Mouse (Mus musculus): ENCODE results near the gene Gramd4. TPM values are rescaled to one million over a fixed set of nuclear protein-coding genes. Genes with fewer than 3 reads are reported as not detected.
A peak's percentile ranks its signal among the peaks of the same experiment; 100 is the strongest.
"Not testable (repeated sequence)": the region's sequence is repeated elsewhere in the genome, so short reads cannot be mapped to it uniquely, and the experiment has no call there.

The Gramd4 gene
- total RNA-seq, 2 experiments from 2014 or later = 30.4 to 34.7 TPM

DNA sequence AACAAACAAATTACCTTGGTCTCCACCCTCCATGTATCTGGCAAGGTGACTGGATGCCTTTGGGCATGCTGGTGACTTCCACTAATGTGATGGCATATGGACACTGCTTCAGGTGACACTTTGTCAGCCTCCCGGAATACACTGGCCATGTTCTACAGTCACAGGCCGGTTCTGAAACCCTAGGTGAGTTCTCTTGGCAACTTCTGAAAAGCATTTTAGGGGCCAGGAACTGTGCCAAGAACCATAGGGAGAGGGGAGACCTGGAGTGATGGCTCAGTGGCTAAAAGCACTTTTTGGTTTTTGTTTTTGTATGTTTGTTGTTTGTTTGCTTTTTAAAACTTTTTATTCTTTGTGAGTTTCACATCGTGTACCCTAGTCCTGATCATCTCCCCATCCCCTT lies 8.0 kb upstream of the Gramd4 start:
- intact Hi-C loops (cut with DNase I) = no loop called here
- no peak for DNase-seq (ENCODE audit: low spot score)

DNA sequence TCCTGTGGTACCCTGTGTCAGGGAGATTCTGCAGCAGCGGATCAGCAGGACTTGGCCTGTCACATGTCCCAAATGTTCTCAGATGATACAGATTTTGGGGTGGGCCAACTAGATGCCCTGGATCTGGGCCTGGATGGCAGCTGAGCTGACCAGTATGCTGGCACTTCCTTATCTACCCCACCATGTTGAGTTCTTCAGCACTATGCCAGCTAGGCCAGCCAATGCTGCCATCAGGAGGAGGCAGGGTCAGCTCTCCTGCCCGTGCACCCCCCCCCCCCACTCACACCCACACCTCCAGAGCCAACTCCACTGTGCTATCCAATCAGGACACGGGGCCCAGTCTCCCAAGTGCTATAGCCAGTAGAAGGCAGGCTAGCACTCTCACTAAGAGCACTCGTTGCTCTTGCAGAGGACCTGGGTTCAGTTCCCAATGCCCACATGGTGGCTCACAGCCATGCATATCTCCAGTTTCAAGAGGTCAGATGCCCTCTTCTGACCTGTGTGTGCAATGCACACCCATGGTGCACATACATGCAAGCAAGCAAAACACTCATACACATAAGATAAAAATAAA lies 7.2 kb upstream of the Gramd4 start:
- intact Hi-C loops (cut with DNase I) = loop anchor here (10.0 kb wide), 1 partner anchor 185 kb away; no protein-coding TSS in a partner anchor
- no peak for DNase-seq (ENCODE audit: low spot score)

DNA sequence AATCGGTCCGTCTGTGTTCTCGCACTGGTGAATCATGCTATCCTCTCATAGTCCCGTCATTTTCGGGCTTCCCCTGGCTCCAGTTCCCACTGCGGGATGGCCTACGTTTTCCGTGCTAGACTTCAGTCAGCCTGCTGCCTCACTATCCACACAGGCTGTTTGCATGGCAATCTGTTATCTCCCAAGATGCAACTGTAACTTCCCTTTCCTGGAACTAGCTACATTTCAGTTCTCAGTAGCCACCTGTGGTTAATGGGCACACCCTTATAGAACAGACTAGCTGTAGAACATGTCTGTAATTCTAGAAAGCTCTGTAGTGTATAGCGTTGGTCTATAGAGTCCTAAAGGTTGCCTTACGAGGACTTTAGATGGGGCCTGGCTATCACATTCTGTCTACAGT lies 6.3 kb upstream of the Gramd4 start:
- intact Hi-C loops (cut with DNase I) = loop anchor here (10.0 kb wide), 1 partner anchor 184 kb away; no protein-coding TSS in a partner anchor
- DNase-seq (ENCODE audit: low spot score) = no peak

DNA sequence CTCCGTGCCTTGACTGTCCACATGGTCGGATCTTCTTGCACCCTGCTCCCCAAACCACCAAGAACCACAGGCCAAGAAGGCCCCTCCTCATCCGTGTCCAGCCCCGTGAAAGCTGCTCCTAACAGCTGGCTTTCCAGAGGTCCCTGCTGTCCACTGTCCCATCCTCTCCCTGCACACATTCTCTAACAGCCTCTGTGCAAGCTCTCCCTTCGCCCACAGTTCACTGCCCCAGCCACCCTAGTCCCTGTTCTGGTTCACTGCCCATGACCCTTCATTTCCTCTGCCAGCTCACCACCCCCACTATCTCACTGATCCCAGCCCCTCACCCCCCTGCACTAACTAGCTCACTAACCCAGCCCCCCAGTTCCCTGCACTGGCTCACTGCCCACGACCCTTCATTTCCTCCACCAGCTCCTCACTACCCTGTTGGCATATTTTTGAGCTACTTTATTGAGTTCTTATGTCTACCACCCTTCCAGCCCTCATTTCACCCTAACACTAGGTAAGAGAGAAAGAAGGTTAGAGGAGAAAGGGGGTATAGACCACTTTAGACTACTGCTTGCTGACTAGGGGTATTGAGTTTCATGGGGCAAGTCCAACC lies 5.5 kb upstream of the Gramd4 start:
- intact Hi-C loops (cut with DNase I) = loop anchor here (10.0 kb wide), 1 partner anchor 183 kb away; no protein-coding TSS in a partner anchor
- DNase-seq (ENCODE audit: low spot score) = no peak

DNA sequence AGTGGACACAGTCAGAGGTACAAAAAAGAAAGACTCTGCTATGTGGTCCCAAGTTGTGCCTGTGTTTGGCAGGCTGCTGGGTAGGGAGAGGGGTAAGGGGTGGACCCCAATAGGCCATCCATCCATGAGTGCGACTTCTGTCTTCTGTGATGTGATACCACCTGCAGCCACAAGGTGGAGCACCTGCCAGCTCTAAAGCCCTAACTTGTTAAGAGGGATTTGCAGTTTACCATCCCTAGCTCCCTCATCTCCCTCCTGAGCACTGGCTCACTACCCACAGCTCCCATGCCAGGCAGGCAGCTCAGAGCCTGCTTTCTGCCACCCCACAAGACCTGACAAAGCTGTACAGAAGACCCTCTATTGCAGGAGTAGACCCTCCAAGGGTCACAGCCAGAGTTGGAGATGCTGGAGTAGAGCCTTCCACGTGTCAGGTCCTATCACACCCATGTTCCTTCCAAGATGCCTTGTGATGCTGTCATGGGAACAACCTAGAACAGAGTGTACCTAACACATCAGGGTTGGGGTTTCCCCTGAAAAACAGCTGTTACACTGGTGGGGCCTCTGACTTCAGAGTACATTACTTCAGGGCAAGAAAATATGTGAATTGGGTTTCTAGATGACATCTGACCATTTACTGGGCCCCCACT lies 3.5 kb upstream of the Gramd4 start:
- peak; percentile 58 for DNase-seq (ENCODE audit: low spot score)
- intact Hi-C loops (cut with DNase I) = loop anchor here (1.0 to 10.0 kb wide), 4 partner anchors 37 to 181 kb away; no protein-coding TSS in a partner anchor

DNA sequence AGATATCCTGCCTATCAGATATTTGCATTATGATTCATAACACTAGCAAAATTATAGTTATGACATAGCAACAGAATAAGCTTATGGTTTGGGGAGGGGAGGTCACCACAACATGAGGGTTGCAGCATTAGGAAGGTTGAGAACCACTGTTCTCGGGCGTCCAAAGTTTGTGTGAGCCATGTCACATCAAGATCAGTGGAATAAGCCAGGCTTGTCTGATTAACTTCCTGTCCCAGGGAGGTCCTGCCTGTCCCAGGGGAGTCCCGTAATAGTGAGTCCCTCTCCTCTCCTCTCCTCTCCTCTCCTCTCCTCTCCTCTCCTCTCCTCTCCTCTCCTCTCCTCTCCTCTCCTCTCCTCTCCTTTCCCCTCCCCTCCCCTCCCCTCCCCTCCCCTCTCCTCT lies 2.6 kb upstream of the Gramd4 start:
- DNase-seq (ENCODE audit: low spot score) = not testable (repeated sequence)
- intact Hi-C loops (cut with DNase I) = loop anchor here (1.0 to 10.0 kb wide), 4 partner anchors 36 to 180 kb away; no protein-coding TSS in a partner anchor

DNA sequence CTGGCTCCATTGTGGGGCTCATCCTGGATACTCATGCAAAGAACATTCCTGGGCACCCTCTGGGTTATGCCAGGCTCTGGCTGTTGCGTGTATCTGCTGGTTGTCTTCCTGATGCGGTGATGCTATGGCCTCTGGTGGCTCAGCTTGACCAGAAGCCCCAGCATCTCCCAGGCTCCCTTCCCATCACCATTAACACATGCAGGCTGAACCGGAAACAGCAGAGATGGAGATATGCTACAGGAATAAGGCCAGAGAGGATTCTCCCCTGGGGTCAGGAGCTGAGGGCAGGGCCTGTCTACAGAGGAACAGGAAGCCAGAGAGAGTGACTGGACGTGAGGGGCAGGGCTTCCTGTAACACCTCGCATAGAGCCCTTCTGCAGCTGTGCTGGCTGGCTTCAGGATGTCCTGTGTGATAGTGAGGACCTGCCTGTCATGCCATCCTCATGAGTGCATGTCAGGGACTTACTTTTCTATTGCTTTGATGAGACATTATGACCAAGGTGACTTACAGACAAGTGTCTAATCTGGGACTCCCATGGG lies 1.2 kb upstream of the Gramd4 start:
- intact Hi-C loops (cut with DNase I) = loop anchor here (10.0 kb wide), 1 partner anchor 179 kb away; no protein-coding TSS in a partner anchor
- no peak for DNase-seq (ENCODE audit: low spot score)

DNA sequence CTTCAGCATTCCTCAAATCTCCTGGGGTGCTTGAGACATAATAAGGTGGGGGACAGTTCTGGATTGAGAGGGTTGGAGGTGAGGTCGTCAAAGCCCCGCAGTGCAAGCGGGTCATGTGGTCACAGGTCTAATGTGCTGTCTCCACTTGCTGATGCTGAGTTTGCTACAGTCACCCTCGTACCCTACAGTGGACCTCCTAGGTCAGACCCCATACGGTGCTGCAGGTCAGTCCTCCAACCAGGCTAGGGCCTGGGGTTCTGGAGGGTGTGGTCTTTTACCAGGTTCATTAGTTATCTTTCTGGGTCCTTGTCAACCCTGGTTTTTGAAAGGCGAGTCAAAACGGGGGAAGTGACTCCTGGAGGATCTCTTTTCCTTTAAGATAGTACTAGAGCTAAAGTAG lies 413 bp downstream of the Gramd4 start:
- intact Hi-C loops (cut with DNase I) = loop anchor here (10.0 kb wide), 1 partner anchor 177 kb away; no protein-coding TSS in a partner anchor
- no peak for DNase-seq (ENCODE audit: low spot score)

DNA sequence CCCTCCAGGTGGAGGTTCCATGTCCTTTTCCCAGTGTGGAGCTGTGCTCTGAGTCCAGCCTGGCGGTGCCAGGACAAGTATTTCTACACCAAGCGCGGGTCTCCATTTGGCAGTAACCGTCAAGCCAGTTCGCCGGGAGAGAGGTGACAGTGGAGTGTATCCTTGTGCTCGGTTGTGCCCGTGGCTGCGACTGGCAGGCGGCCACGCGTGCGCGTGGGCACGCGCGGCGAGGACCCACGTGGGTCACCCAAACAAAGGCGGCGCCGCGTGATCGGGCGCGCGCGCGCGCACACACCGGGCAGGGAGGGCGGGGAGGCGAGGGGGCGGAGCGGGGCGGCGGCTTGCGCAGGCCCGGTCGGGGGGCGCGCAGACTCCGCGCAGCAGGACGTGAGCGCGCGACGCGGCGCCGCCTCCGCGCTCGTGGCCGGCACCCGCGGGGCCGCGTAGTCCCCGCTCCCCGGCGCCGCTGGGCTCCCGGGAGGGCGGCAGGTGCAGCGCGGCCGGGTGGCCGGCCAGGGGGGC lies 960 bp downstream of the Gramd4 start:
- intact Hi-C loops (cut with DNase I) = loop anchor here (10.0 kb wide), 1 partner anchor 176 kb away; no protein-coding TSS in a partner anchor
- DNase-seq (ENCODE audit: low spot score) = peak; percentile 70

DNA sequence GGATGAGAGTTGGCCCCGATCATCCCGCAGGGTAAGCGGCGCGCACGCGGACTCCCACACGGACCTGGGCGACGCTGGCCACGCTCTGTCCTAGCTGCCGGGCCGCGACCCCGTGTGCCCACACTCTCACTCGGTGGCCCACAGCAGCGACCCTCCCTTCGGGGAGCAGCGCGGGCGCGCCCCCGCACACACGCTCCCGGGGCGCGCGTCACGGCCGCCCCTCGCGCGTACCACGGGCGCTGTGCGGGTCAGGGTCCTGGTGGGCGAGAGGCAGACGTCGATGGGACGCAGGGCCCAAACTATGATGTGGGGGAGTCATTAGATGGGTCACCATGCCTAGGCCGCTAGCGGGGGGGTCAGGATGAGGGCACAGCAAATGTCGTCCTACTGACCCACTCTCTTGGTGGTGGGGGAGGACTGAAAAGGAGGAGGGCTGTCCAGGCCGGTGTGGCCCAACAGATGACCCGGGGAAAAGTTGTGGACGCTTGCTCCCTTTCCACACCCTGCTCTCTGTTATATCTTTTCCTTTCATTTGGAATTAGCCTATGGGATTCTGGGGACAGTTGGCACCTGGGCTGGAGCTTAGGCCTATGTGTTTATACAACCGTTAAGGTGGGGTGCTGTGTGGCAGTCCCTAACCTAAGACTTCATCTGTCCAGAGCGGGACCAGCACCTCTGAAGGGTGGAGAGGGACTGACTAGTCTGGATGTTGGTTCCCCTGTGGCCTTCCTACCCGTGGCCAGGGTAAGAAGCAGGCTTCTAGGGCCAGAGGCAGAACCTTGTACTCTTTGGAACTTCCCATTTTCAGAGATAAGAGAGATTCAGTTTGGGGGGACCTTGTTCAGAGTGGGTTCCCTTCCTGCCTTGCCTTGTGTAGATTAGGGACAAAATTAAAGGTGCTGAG lies 1.7 kb downstream of the Gramd4 start:
- DNase-seq (ENCODE audit: low spot score) = no peak
- intact Hi-C loops (cut with DNase I) = loop anchor here (10.0 kb wide), 1 partner anchor 176 kb away; no protein-coding TSS in a partner anchor

DNA sequence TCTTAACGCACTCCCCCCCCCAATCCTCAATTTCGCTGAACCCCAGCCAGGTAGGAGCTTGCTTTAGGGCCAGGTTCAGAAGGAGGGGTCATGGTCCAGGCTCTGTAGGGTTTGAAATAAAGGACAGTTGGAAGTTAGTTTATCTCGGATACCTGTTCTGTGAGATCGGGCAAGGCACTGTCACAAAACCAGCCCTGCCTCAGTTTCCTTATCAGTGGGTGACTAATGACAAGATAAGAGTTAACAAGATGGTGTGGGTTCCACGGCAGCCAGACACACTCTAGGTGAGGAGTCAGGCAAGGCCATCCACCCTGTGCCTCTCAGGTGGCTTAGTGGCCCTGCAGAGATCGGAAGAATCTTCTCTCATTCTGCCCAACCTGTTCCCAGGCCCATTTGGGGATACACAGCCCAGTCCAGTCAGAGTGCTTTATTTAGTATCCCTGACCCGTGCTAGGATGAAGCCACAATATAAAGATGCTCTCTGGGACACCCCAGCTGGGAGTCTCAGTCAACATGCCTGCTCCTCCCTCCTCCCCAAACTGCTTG lies 2.4 kb downstream of the Gramd4 start:
- intact Hi-C loops (cut with DNase I) = loop anchor here (10.0 kb wide), 1 partner anchor 175 kb away; no protein-coding TSS in a partner anchor
- DNase-seq (ENCODE audit: low spot score) = no peak

DNA sequence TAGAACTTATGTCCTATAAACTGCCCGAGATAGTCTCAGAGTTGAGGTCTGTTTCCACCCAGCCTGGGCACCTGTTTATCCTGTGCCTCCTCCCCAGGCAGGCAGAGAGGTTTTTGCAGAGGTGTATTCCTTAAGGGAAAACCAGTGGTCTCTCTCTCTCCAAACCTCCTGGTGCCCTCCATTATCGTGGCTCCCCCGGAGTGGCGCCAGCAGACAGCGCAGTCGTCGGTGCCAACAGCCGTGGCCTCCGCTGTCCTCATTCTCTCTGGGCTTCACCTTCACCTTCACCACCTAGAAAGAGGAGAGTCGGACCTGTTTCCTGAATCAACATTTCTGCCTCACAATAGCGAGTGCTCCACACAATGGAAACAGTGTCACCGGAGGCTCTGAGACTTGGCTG lies 3.1 kb downstream of the Gramd4 start:
- no peak for DNase-seq (ENCODE audit: low spot score)
- intact Hi-C loops (cut with DNase I) = no loop called here

DNA sequence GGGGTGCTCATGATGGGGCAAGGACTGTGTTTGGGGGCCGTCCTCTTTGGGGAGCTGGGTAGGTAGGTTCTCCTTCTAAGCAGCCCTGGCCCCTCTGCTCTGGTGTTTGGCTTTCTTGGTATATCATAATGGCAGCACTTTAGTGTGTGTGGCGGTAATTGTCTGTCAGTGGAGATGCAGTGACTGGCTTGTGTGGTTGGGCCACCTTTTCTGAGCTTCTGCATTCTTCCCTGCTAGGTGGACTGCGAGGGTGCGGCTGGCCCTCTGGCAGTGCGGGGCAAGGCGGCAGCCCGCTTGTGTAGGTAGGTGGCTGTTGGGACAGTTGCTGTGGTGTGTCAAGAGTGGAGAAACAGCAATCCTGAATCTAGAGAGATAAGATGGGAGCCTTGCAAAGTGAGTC lies 3.7 kb downstream of the Gramd4 start:
- intact Hi-C loops (cut with DNase I) = no loop called here
- DNase-seq (ENCODE audit: low spot score) = no peak

DNA sequence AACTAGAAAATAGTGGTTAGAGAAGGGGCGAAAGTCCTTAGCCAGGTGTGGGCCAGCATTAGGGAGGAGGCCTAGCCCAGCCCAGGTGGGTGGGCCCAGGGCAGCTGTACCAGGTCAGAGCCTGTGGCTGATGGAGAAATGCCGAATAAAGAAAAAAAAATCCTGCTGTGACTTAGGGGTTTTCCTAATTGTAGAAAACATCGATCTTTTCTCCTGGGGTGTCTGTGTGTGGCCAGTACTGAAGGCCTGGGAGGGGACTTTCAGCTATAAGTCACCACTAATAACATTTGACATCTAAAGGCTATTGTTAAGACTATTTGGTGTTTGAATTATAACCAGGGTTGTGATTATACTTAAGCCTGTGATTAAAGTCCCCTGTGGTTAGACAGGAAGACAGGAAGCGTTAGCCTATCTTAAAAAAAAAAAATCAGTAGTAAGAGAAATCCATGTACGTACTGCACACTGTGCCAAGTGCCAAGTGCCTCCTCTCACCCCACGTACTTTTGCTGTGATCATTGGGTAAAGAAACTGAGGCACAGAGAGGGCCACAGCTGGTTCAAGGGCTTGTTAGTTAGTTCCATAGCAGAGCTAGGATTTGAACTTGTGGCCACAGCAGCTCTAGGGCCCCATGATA lies 4.5 kb downstream of the Gramd4 start:
- no peak for DNase-seq (ENCODE audit: low spot score)
- intact Hi-C loops (cut with DNase I) = no loop called here

DNA sequence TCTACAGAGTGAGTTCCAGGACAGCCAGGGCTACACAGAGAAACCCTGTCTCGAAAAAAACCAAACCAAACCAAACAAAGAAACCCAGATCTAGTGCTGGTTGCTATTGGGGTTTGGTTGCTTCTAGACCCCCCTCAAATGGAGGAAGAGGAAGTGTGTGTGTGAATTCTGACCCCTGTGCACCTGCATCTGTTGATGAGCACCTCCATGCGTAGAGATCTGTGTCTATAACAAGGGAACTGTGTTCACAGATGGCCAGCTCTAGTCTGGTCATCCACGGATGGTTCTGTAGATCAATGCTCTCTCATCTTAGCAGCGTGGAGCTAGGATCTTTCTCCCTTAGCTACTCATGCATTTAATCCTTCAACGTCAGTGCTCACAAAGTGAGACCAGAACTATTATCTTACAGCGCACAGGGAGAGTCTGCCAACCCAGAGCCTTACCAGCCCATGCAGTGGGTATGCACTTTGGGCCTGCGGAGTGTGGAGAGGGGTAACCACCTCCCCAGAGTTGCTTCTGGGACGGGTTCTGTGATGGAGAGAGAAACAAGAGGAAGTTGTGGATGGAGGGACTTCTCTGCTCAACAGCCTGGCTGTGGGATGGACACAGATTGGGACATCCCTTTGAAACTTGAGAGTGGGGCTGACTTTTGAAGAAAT lies 6.8 kb downstream of the Gramd4 start:
- intact Hi-C loops (cut with DNase I) = no loop called here

DNA sequence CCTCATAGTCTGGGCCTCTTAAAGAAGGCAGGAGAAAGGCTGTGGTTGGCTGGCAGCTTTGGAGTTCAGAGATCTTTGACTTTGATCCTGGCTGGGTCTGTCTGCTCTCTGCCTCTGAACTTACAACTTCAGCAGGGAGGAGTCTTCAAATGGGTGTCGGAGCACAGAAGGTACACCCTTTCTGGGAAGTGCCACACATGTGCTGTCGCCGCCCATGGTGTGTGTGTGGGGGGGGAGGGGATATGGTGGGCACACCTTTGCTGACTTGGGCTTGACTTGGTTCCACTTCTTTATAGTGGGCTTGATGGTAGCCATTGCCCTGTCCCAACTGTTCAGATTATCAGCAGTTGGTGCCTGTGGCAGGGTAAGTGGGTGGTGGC lies 7.3 kb downstream of the Gramd4 start:
- no peak for DNase-seq (ENCODE audit: low spot score)
- intact Hi-C loops (cut with DNase I) = no loop called here

More for the DNA sequence above, 6.8 kb downstream of the Gramd4 start:
- no peak for DNase-seq (ENCODE audit: low spot score)

DNA sequence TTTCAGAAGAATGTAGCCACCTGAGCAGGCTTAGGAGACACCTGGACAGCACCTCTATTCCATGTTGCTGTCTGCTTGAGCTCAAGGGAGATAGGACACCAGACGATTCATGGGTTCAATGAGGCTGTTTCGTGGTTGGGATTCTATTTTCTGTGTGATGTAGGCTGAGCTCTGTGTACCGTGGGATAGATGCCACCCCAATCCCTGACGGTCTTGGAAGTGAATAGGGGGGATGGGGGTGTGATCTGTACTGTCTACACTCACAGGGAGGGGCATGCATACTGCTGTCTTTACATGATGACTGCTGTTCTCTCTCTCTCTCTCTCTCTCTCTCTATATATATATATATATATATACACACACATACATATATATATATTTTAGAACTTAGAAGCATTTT lies 7.9 kb downstream of the Gramd4 start:
- intact Hi-C loops (cut with DNase I) = no loop called here
- no peak for DNase-seq (ENCODE audit: low spot score)

All from heart, postnatal 25 days (tissue).